Mouse (Mus musculus) lung, adult 2 months (tissue): ENCODE data around the gene Gabarap.

Experiments used
- CTCF ChIP-seq: fragments of 200-500 bp; IDR thresholded peaks from 2 replicates; pipeline ENCODE4 v1.5.1; 2011; ENCODE audit warnings: mild to moderate bottlenecking, low read length, control low read depth; ENCODE audit not compliant: insufficient read depth
- POLR2A ChIP-seq: fragments of 200-500 bp; IDR thresholded peaks from 2 replicates; pipeline ENCODE4 v1.6.1; 2011; ENCODE audit warnings: low read depth, mild to moderate bottlenecking, control low read depth, low read length, borderline replicate concordance; ENCODE audit errors: extremely low read depth

GRCm38 (mm10) chr11:69983377-69983776 lies 7.6 kb upstream of the Gabarap start:
- TF ChIP-seq CTCF = no peak
- TF ChIP-seq POLR2A = no peak
